Mouse (Mus musculus): ENCODE results near the gene Acrbp.
"Not testable (repeated sequence)": the region's sequence is repeated elsewhere in the genome, so short reads cannot be mapped to it uniquely, and the experiment has no call there.

Acrbp gene

GRCm38 (mm10) chr6:125049678-125050077 is at the start of gene Acrbp:
Gene Acrbp (plus strand): TSS chr6:125049689.
- DNase-seq (ENCODE audit: extremely low spot score, low spot score) = no peak

- DNase-seq (ENCODE audit: extremely low spot score, low spot score) = no peak
Measured at GRCm38 (mm10) chr6:125003706-125004105, 45.8 kb upstream of the Acrbp start.

DNA sequence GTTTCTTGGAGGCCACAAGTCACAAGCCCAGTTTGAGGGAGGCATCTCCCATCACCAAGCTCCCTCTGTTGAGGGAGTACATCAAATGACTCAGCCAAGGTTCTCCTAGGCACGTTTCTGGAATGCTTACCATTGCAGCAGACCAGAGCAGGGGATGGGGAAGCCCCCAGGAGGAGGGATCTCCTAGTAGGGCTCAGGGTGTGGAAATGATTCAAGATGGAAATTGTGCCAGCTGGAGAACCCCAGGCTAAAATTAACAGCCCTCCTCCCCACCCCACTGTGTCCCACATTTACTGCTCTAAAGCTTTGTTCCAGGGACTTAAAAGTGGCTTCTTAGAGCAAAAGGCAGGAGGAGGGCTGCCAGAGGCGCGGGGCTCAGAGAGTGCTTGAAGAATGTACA is 44.4 kb upstream of the Acrbp start:
- DNase-seq (ENCODE audit: extremely low spot score, low spot score) = no peak

DNA sequence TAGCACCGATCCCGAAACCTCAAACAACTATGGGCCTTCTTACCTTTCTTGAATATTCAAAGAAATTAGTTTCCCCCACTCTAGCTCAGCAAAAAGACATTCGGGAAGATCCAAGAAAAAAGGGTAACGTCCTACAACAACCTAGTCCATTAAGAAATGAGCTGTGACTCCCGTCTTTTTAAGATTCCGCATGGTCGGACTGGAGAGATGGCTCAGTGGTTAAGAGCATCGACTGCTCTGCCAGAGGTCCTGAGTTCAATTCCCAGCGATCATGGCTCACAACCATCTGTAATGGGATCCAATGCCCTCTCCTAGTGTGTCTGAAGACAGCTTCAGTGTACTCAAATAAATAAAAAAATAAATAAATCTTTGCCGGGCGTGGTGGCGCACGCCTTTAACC is 41.4 kb upstream of the Acrbp start:
- no peak for DNase-seq (ENCODE audit: extremely low spot score, low spot score)

GRCm38 (mm10) chr6:125008586-125009128 is 40.8 kb upstream of the Acrbp start:
- peak; percentile 97 for DNase-seq (ENCODE audit: extremely low spot score, low spot score)

- no peak for DNase-seq (ENCODE audit: extremely low spot score, low spot score)
Measured at GRCm38 (mm10) chr6:125009129-125009180, 40.5 kb upstream of the Acrbp start, which contains the start of gene Zfp384. Gene Zfp384 (plus strand): TSS chr6:125009145.

GRCm38 (mm10) chr6:125009181-125010073 is 40.1 kb upstream of the Acrbp start:
- peak; percentile 87 for DNase-seq (ENCODE audit: extremely low spot score, low spot score)

DNA sequence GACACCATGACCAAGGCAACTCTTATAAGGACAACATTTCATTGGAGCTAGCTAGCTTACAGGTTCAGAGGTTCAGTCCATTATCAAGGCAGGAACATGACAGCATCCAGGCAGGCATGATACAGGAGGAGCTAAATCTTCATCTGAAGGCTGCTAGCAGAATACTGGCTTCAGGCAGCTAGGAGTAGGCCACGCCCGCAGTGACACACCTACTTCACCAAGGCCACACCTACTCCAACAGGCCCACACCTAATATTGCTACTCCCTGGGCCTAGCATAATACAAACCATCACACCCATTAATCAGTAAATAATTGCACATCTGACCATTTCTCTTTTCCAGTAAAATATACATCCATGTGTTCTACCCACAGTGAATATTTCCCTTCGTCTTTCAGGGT is 31.8 kb upstream of the Acrbp start:
- no peak for DNase-seq (ENCODE audit: extremely low spot score, low spot score)

DNA sequence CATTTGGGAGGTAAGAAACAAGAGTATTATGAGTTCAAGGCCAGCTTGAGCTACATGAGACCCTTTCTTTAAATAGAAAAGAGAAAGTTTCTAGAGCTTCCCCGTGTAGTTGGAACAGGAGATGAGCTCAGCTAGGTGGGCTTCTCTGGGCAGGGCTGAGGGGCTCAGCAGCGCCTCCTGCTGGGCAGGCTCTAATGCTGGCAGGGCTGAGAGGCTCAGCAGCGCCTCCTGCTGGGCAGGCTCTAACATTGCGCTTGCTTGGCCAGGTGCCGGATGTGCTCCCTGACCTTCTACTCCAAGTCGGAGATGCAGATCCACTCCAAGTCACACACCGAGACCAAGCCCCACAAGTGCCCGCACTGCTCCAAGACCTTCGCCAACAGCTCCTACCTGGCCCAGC is 19.0 kb upstream of the Acrbp start:
- peak; percentile 75 for DNase-seq (ENCODE audit: extremely low spot score, low spot score)

DNA sequence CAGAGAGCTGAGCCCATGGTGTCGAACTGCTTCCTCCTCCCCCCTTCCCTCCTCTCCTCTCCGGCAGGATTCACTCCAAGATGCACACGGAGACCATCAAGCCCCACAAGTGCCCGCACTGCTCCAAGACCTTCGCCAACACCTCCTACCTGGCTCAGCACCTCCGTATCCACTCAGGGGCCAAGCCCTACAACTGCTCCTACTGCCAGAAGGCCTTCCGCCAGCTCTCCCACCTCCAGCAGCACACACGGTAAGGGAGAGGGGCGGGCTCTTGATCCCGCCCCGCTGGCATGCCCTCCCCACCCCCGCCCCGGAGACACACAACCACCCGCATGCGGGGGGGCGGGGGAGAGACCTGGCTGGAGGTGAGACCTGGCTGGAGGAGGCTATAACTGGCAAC is 17.9 kb upstream of the Acrbp start:
- no peak for DNase-seq (ENCODE audit: extremely low spot score, low spot score)

DNA sequence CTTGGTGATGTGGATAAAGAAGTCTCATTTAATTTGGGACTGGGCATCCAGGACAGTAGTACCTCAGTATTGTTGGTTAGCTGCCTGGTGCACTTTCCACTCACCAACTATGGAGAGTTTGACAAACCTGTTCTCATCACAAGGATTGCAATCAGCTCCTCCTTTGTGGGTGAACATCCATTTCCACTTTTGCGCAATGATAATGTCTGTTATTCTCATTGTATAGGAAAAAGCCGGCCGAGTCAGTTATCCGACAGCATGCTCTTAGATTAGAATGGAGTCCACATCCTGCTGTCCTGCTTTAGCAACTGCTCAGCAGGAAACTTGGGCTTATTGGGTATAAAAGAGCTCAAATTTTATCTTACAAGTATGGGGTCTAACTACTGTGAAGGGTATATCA is 10.8 kb upstream of the Acrbp start:
- DNase-seq (ENCODE audit: extremely low spot score, low spot score) = no peak

- DNase-seq (ENCODE audit: extremely low spot score, low spot score) = peak; percentile 64
Measured at GRCm38 (mm10) chr6:125039131-125039530, 10.4 kb upstream of the Acrbp start.

DNA sequence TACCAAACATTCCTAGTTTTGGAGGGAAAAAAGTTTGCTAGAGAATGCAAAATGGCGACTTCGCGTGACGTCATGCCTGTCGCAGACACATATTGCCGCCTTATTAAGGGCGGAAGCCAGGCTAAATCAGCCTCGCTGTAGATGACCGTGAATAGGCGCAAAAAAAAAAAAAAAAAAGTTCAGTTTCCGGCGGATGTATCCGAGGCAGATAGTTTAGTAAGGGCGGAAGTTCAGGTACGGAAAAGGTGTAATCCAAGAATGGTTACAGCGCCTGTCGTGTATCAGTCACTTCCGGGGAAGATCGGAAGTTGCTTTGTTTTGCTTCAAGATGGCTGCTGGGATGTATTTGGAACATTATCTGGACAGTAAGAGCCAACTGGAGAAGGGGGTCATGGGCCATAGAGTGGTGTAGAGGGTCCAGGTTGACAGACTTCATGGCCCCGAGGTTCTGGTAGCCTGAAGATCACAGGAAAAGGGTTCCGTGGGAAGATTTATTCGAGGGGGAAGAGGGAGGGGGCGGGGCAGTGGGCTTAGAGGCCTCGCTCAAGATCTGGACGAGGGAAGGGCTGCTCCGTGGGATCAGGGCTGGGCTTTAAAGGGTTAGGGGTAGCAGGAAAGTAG is 9.8 kb upstream of the Acrbp start, which contains the start of gene Ing4:
Gene Ing4, plus strand, starts transcription at position 228 of the 621 bp plus-strand sequence.
- DNase-seq (ENCODE audit: extremely low spot score, low spot score) = peak; percentile 88

DNA sequence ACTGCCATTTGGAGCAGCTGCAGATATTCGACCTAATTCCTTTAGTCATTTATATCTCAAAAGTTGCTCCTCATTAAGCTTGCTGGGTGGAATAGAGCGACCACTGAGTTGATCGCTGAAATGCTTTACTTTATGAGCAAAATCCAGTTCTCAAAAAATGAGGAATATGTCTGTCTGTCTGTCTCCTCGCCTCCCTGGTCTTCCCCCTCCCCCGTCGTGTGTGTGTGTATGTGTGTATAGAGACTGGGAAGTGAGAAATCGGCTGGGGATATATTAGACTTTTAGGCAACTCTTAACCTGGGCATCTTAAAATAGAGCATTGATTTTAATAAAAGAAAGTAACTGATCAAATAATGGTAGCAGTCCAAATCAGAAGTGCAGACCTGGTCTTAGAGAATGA is 9.3 kb upstream of the Acrbp start:
- DNase-seq (ENCODE audit: extremely low spot score, low spot score) = no peak

DNA sequence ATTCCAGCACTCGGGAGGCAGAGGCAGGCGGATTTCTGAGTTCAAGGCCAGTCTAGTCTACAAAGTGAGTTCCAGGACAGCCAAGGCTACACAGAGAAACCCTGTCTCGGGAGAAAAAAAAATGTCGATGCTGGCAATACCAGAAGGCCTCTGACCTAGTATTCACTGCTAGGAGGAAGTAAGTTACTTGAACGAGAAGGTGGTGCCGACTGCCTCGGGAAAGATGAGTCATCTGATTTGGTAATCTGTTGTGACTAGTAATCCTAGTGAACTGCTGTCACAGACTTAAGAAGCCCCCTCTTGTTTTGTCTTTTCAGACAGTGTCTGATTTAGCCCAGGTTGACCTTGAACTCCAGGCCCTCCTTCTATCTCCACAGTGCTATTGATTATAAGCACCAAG is 8.4 kb upstream of the Acrbp start:
- no peak for DNase-seq (ENCODE audit: extremely low spot score, low spot score)

- no peak for DNase-seq (ENCODE audit: extremely low spot score, low spot score)
Measured at GRCm38 (mm10) chr6:125042081-125042480, 7.4 kb upstream of the Acrbp start.

DNA sequence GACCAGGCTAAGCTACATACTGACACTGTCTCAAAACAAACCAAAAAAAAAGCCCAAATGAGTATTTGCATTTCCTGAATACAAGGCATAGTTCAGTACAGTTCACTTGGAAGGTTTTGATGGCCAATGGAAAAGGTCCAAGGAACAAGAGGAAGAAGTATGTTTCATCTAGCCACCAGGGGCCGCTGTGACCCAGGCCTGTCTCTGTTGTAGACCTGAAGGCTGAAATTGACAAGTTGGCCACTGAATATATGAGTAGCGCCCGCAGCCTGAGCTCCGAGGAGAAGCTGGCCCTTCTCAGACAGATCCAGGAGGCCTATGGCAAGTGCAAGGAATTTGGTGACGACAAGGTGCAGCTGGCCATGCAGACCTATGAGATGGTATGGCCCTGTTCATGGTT is 2.8 kb upstream of the Acrbp start:
- peak; percentile 74 for DNase-seq (ENCODE audit: extremely low spot score, low spot score)

GRCm38 (mm10) chr6:125051237-125051636 is 1.7 kb downstream of the Acrbp start:
- DNase-seq (ENCODE audit: extremely low spot score, low spot score) = no peak

DNA sequence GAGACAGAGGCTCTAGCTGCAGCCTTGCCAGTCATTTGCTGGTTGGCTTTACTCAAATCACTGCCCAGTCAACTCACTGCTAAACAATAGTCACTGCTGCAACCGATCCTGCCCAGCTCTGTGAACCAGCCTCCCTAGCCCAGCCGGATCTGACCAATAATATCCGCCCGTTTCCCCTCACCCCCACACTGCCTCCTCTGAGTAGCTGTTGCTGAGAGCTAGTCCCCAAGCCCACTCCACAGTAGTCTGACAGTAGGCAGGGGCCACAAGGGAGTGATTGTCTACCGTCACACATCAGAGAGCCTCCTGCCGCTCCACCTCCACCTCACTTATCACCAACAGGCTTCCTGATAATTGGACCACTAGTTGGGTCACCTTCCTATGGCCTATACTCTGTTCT is 12.0 kb downstream of the Acrbp start:
- no peak for DNase-seq (ENCODE audit: extremely low spot score, low spot score)

DNA sequence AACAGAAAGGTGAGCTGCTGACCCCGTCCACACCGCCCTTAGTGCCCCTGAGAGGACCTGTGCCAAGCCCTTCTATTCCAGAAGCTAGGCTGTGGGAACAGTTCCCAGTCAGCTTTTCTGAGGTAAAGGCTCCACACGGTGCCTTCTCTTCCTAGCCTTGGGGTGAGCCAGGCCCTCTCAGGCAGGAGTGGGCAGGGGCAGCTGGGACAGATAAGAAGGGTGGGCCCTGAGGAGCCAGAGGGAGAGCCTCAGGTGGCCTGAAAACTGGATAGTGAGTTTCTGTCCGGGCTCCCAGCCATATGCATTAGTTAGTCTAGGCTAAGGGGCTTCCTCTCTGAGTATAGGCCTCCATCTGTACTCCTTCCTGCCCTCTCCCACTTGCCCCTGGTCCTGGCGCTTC is 13.0 kb downstream of the Acrbp start:
- no peak for DNase-seq (ENCODE audit: extremely low spot score, low spot score)

DNA sequence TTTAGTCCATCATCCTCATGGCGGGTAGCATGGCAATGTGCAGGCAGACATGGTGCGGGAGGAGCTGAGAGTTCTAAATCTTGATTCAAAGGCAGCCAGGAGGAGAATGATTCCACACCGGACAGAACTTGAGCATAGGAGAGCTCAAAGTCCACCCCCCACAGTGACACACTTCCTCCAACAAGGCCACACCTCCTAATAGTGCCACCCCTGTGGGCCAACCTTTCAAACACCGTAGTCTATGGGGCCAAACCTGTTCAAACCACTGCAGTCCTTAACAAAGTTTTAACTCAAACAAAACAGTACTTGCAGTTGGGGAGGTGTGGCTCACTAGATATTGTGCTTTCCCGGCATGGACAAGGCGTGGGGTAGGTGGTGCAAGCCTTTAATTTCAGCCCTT is 14.4 kb downstream of the Acrbp start:
- no peak for DNase-seq (ENCODE audit: extremely low spot score, low spot score)

GRCm38 (mm10) chr6:125065223-125065622 is 15.7 kb downstream of the Acrbp start:
- DNase-seq (ENCODE audit: extremely low spot score, low spot score) = not testable (repeated sequence)

GRCm38 (mm10) chr6:125067571-125067995 is 18.1 kb downstream of the Acrbp start, which contains the start of gene Lpar5:
Gene Lpar5 (plus strand): TSS chr6:125067920.
- DNase-seq (ENCODE audit: extremely low spot score, low spot score) = no peak
